Mouse (Mus musculus) limb, embryonic 11.5 days (tissue): ENCODE data around the gene Itgae. TPM values are rescaled to one million over a fixed set of nuclear protein-coding genes. Genes with fewer than 3 reads are reported as not detected.

ENCODE experiments used
- ATAC-seq: fragments of 200-750 bp; cut with Nextera tagmentation; 2 replicates; pipeline ENCODE4 v1.8.0; 2017; ENCODE audit warnings: low read depth; ENCODE audit not compliant: insufficient number of reproducible peaks, low FRiP score, low TSS enrichment
- DNase-seq: peaks from one replicate; pipeline ENCODE4 v3.0.0-alpha.2; 2015; ENCODE audit warnings: low spot score
- H3K27ac ChIP-seq: fragments of 300-500 bp; sonication (generic); replicated peaks from 2 replicates; pipeline ENCODE4 v1.5.1; 2014; ENCODE audit warnings: low read depth, mild to moderate bottlenecking, low read length
- H3K27me3 ChIP-seq: fragments of 300-500 bp; sonication (generic); 2 replicates; pipeline ENCODE4 v1.6.1; 2014; ENCODE audit warnings: mild to moderate bottlenecking, low read length, mixed read lengths; ENCODE audit not compliant: control insufficient read depth, insufficient read depth
- H3K36me3 ChIP-seq: fragments of 300-500 bp; sonication (generic); 2 replicates; pipeline ENCODE4 v1.6.1; 2014; ENCODE audit warnings: mild to moderate bottlenecking, low read length, moderate library complexity, mixed read lengths; ENCODE audit not compliant: control insufficient read depth, insufficient read depth
- H3K4me1 ChIP-seq: fragments of 300-500 bp; sonication (generic); 2 replicates; pipeline ENCODE4 v1.6.1; 2014; ENCODE audit warnings: low read length, mixed read lengths; ENCODE audit not compliant: control insufficient read depth, insufficient read depth
- H3K4me2 ChIP-seq: fragments of 300-500 bp; sonication (generic); 2 replicates; pipeline ENCODE4 v1.6.1; 2014; ENCODE audit warnings: low read depth, mild to moderate bottlenecking, moderate library complexity; ENCODE audit not compliant: severe bottlenecking
- H3K4me3 ChIP-seq: fragments of 300-500 bp; sonication (generic); 2 replicates; pipeline ENCODE4 v1.5.1; 2014; ENCODE audit warnings: low read depth, low read length
- H3K9ac ChIP-seq: fragments of 300-500 bp; sonication (generic); 2 replicates; pipeline ENCODE4 v1.6.1; 2014; ENCODE audit warnings: mild to moderate bottlenecking, low read length
- H3K9me3 ChIP-seq: fragments of 300-500 bp; sonication (generic); 2 replicates; pipeline ENCODE4 v1.6.1; 2016; ENCODE audit warnings: low read length; ENCODE audit not compliant: control insufficient read depth
- WGBS: fragments of 180-500 bp; shearing (Covaris S2); extraction: QIAGEN DNeasy Blood & Tissue Kit; methylation state at CpG from one replicate; pipeline ENCODE4 v1.1.7; 2014; 5-methylcytosine and 5-hydroxymethylcytosine counted together
- polyA plus RNA-seq: library from polyadenylated mRNA; unstranded; fragments of >200 nt; fragmentation: Nextera tagmentation; extraction: Ambion mirVana; gene quantifications from 2 replicates; pipeline ENCODE4 v1.2.1, GENCODE M21; 2014

Itgae gene
- polyA plus RNA-seq, 1 experiment from 2014 or later, result 0.51 TPM

DNA sequence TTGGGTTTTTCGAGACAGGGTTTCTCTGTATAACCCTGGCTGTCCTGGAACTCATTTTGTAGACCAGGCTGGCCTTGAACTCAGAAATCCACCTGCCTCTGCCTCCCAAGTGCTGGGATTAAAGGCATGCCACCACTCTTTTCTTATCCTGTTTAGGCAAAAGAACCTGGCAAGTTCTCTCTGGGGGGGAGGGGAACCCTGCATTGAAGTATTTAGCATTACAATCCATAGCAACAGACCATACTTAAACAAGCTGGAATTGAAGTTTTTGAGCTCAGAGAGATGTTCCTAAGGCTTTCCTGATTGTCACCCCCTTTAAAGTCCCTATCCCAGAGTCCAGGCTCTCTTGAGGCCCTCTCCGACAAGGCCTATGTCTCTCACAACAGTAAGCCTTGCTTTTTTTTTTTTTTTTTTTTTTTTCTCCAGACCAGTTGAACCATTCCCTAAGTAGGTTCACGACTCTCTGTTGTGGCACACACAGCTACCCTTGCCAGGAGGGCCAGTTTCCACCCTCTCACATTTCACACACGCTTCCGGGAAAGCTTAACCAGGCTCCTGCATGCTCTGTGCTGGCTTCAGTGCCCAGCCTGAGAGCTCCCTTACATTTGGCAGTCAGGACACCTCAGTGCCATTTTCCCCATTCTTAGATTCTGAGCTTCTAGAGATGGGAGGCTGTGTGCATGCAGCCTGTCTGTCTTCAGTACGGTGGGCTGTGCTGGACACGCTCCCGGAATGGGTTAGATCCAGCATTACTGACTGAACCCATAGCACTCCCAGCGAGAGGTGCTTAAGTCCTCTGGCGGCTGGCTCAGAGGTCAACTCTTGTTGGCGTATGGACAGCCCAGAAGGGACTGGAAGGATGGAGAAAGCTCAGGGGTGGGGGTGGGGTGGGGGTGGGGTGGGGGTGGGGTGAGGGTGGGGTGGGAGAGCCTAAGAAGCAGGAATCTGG lies 55.9 kb downstream of the Itgae start:
- H3K4me1 ChIP-seq, result no peaks in the 10 kb centered on the region
- no peaks in the 10 kb centered on the region for H3K9me3 ChIP-seq
- ATAC-seq (no peak), DNase-seq (no peak)
- no peak overlapping the region for H3K4me3 ChIP-seq
- 60% methylated on average over 11 of the region's 11 CpGs for WGBS
- H3K27ac ChIP-seq, result no peak overlapping the region
- no peak overlapping the region for H3K4me2 ChIP-seq
- H3K36me3 ChIP-seq, result no peaks in the 10 kb centered on the region
- no peaks in the 10 kb centered on the region for H3K27me3 ChIP-seq
- no peak overlapping the region for H3K9ac ChIP-seq

DNA sequence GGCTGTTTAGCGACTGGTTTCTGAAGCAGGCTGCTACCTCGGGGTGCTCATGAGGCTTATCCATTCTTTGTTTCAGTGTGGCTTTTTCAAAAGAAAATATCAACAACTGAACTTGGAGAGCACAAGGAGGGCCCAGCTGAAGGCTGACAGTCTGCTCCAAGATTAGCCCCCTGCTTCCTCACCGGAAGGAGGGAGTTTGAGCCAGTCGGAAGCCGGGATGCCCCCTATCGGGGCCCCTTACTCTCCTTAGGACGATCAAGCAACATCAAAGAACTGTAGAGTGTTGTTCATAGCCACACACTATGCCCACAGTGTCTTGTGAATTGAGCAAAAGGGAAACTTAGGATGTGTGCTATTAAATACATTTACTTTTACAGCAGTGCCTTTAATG lies 56.6 kb downstream of the Itgae start:
- no peak overlapping the region for H3K9ac ChIP-seq
- no peaks in the 10 kb centered on the region for H3K9me3 ChIP-seq
- H3K4me1 ChIP-seq, result no peaks in the 10 kb centered on the region
- 57% methylated on average over 7 of the region's 7 CpGs for WGBS
- no peaks in the 10 kb centered on the region for H3K36me3 ChIP-seq
- no peak for DNase-seq
- no peak overlapping the region for H3K4me2 ChIP-seq
- H3K27me3 ChIP-seq, result no peaks in the 10 kb centered on the region
- H3K4me3 ChIP-seq, result no peak overlapping the region
- no peak overlapping the region for H3K27ac ChIP-seq
- no peak for ATAC-seq

GRCm38 (mm10) chr11:73148209-73148608 lies 57.8 kb downstream of the Itgae start:
- Histone ChIP-seq H3K4me1 (no peaks in the 10 kb centered on the region), H3K27ac (no peak overlapping the region), H3K9me3 (no peaks in the 10 kb centered on the region), H3K27me3 (no peaks in the 10 kb centered on the region), H3K36me3 (no peaks in the 10 kb centered on the region), H3K4me2 (no peak overlapping the region), H3K4me3 (no peak overlapping the region), H3K9ac (no peak overlapping the region)
- WGBS, result 84% methylated on average over 9 of the region's 9 CpGs
- DNase-seq (no peak), ATAC-seq (no peak)

DNA sequence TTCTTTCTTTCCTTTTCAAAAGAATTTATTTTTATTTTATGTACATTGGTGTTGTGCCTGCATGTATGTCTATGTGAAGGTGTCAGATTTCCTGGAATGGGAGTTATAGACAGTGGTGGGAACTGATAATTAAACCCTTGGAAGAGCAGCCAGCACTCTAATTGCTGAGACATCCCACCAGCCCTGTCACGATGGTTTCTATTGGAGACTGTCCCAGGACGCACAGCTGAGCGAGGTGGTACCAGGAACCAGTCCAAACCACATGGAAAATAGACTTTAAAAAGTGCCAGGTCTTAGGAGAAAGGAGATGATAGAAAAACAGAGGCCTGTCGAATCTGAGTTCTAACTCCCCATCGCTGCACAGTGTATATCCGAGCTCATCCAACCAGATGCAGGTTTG lies 64.7 kb downstream of the Itgae start:
- H3K27me3 ChIP-seq, result peaks cover 12% of the 10 kb centered on the region
- no peaks in the 10 kb centered on the region for H3K4me1 ChIP-seq
- H3K36me3 ChIP-seq, result no peaks in the 10 kb centered on the region
- no peak overlapping the region for H3K4me3 ChIP-seq
- WGBS, result 77% methylated on average over 6 of the region's 6 CpGs
- ATAC-seq, result no peak
- no peak overlapping the region for H3K9ac ChIP-seq
- H3K4me2 ChIP-seq, result no peak overlapping the region
- no peak overlapping the region for H3K27ac ChIP-seq
- H3K9me3 ChIP-seq, result no peaks in the 10 kb centered on the region
- DNase-seq, result no peak

DNA sequence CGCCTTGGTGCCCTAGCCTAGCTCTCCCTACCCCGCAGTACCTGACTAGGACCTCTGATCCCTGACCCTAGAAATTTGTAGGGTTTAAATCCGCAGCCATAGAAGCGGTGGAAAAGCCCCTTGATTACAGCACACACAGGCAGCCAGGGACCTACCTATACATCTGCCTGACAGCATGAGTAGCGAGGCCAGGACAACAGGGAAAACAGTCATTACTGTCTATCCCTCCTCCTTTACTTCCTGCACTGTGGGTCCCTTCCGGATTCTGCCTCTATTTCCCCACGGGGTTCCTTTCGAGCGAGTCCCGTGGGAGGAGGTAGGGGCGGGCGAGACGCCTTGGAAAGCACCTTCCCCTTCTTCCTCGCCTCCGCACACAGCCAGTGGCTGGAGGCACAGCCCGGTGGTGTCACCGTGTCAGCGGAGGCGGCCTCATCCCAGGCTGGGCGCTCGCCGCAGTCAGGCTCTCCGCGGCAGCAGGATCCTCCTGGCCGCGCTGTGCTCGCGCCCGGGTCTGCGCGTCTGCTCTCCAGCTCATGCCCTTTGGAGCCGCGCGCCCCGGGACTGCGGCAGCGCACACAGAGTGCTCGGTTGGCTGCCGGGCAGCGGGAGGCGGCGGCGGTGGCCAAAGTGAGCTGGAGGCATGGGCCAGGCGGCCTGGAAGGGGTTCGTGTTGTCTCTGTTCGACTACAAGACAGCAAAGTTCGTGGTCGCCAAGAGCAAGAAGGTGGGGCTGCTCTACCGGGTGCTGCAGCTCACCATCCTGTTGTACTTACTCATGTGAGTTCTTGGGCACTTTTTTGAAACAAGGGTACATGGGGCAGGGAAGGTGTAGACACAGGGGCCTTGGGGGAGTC lies 69.8 kb downstream of the Itgae start, which contains the start of gene P2rx5:
Gene P2rx5 (plus strand): TSS at position 465 of the 854 bp plus-strand sequence.
- Histone ChIP-seq H3K4me3 (peak within 1 kb of the TSS; percentile 32), H3K27me3 (peaks cover 20% of the 10 kb centered on the region), H3K4me1 (peaks cover 2% of the 10 kb centered on the region; the same call in 1 of the 2 replicates), H3K9ac (peak within 1 kb of the TSS; percentile 40), H3K4me2 (peak within 1 kb of the TSS; percentile 80), H3K9me3 (no peaks in the 10 kb centered on the region), H3K27ac (no peak within 1 kb of the TSS), H3K36me3 (no peaks in the 10 kb centered on the region)
- DNase-seq, result peak; percentile 65
- ATAC-seq, result no peak; the same call in 1 of the 2 replicates
- 2% methylated on average over 49 of the region's 49 CpGs for WGBS

DNA sequence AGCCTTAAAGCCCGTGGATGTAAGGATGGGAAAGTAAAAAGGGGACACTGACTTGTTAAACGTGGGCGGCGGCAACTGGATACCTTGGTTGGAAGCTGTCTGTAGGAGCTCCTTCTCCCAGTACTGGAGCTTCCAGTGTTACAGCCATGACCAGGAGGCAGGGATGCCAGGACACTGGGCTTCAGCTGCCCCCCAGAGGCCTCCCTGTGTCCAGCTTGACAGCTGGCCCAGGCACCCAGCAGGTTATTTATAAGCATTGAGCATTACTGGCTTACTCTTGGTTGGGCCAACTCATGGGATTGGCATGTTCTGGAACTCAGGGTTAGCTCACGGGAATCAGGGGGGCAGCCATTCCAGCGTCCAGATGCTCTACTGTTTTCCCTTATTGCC lies 70.4 kb downstream of the Itgae start:
- 0 out of 2 replicates have a peak overlapping the region, but pooled peaks have one; percentile 40 for H3K9ac ChIP-seq
- ATAC-seq (no peak), DNase-seq (peak; percentile 24)
- no peak overlapping the region for H3K27ac ChIP-seq
- peaks cover 2% of the 10 kb centered on the region; the same call in 1 of the 2 replicates for H3K4me1 ChIP-seq
- peak overlapping the region; percentile 80 for H3K4me2 ChIP-seq
- H3K36me3 ChIP-seq, result no peaks in the 10 kb centered on the region
- 26% methylated on average over 6 of the region's 6 CpGs for WGBS
- H3K9me3 ChIP-seq, result no peaks in the 10 kb centered on the region
- peak overlapping the region; percentile 32 for H3K4me3 ChIP-seq
- peaks cover 20% of the 10 kb centered on the region for H3K27me3 ChIP-seq

DNA sequence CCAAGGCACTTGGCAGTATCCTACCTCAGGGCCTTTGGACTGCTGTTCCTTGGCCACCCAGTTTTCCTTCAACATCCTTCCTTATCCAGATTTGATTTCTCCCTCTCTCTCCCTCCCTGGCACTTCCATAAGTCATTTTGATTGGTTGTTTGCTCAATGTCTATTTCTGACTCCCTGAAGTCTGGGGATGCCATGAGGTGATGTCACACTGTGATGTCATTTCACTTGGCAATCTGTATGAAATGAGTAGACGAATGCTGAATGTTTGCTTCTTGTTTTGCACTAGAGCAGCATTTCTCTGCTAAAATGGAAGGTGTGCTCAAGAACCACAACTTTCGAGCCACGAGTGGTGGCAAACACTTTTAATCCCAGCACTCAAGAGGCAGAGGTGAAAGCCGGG lies 71.2 kb downstream of the Itgae start:
- DNase-seq (no peak), ATAC-seq (no peak)
- Histone ChIP-seq H3K4me1 (peaks cover 2% of the 10 kb centered on the region; the same call in 1 of the 2 replicates), H3K4me3 (no peak overlapping the region), H3K4me2 (no peak overlapping the region), H3K27ac (no peak overlapping the region), H3K27me3 (peaks cover 20% of the 10 kb centered on the region), H3K9ac (no peak overlapping the region), H3K9me3 (no peaks in the 10 kb centered on the region), H3K36me3 (no peaks in the 10 kb centered on the region)
- 92% methylated on average over 4 of the region's 4 CpGs for WGBS

GRCm38 (mm10) chr11:73162284-73162683 lies 71.9 kb downstream of the Itgae start:
- H3K9me3 ChIP-seq, result no peaks in the 10 kb centered on the region
- WGBS, result 59% methylated on average over 5 of the region's 5 CpGs
- H3K27me3 ChIP-seq, result peaks cover 20% of the 10 kb centered on the region
- H3K36me3 ChIP-seq, result no peaks in the 10 kb centered on the region
- no peak overlapping the region for H3K4me2 ChIP-seq
- peaks cover 2% of the 10 kb centered on the region; the same call in 1 of the 2 replicates for H3K4me1 ChIP-seq
- ATAC-seq (no peak), DNase-seq (no peak)
- H3K4me3 ChIP-seq, result no peak overlapping the region
- H3K27ac ChIP-seq, result no peak overlapping the region
- H3K9ac ChIP-seq, result no peak overlapping the region
